Mouse (Mus musculus) kidney, adult 2 months (tissue): Measurements from ENCODE around the gene Ralgapa2.

Experiments used
- CTCF ChIP-seq: fragments of 200-500 bp; conservative IDR thresholded peaks from 2 replicates; pipeline ENCODE4 v1.5.1; 2011; ENCODE audit warnings: low read depth, mild to moderate bottlenecking, control low read depth, low read length, moderate library complexity, mixed read lengths; ENCODE audit not compliant: insufficient read depth, insufficient read length
- POLR2A ChIP-seq: fragments of 200-500 bp; IDR thresholded peaks from one replicate; pipeline ENCODE4 v1.6.1; 2011; ENCODE audit warnings: low read depth, low read length, control low read depth

DNA sequence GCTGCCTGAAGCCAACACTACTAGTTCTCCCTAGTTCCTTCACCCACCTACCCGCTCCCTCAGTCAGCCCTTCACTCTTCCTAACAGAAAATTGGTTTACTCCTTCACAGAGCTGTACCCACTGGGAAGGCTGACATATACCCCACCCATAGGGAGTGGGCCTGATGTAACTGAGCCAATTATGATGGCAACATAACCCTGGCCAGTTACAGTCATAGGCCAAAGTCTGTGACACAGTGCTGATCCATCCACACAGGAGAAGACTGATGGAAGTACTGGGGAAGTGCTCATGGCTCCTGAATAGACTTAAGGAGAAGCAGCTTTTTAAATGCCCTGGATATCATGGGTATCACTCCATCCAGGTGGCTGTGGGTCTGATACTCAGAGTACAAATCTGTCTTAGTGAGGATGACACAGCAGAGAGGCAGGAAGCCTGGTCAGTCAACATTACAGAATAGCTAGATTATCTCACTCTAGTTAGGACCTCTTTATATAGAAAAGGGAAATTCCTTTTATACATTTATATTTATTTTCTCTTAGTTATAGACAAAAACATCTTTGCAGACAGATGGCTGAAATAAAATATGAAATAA is 18.7 kb downstream of the Ralgapa2 start:
- TF ChIP-seq POLR2A: no peak
- TF ChIP-seq CTCF: no peak
